Mouse (Mus musculus): ENCODE results near the gene Vmn2r21.
"Not testable (repeated sequence)": the region's sequence is repeated elsewhere in the genome, so short reads cannot be mapped to it uniquely, and the experiment has no call there.

The Vmn2r21 gene

DNA sequence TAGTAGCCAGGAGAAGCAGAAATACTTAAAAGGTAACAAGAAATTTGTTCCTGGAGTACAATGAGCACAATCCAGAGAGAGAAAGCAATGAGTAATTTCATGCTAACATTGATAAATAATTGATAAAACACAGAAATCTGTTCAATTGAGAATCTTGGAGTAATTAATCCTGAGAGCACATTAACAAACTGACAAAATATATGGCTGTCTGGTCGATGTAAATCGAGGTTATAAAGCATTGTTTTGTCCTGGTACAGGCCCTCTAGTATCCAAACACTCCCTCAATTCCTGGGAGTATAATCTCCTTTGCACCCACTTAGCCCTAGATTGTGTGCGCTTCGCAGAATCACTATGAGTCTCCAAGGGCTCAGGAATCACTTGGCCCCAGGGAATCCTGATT is at the start of gene Vmn2r21:
Vmn2r21 (minus strand) TSS at position 101 of the 400 bp plus-strand sequence.
- DNase-seq (ENCODE audit: low spot score in 2 of 2), result not testable (repeated sequence)

DNA sequence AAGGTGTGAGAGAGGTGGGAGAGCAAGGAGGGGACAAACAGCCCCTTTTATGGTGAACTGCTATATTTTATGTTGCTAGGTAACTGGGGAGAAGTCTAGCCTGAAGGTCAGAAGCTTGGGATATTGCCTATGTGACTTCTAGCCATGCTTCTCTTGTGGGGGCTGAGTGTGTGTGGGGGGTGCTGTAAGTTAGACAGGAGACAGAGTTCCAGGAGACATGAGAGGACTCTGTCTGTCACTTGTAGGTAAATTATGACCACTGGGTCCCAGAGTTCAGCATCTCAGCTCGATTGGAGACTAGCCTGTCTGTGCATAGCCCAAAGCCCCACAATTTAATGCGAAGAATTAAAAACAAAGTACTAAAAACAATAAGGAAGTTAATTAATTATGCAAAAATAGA is 41.5 kb upstream of the Vmn2r21 start:
- not testable (repeated sequence) for DNase-seq (ENCODE audit: low spot score in 2 of 2)

DNA sequence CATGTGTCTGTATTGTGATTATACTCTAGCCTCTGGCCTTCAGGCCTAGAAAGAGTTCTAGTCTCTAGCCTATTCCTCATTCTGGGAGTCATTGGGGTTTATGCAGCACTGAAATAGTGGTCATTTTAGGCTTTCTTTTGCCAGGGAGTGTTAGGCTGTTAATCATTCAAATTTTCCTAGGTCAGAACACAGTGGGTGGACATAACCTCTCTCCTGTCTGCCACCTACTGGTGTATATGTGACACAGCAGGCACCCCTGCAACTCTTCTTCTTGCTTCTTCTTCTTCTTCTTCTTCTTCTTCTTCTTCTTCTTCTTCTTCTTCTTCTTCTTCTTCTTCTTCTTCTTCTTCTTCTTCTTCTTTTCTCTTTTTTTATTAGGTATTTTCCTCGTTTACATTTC is 6.5 kb upstream of the Vmn2r21 start:
- DNase-seq (ENCODE audit: low spot score in 2 of 2), result not testable (repeated sequence)

DNA sequence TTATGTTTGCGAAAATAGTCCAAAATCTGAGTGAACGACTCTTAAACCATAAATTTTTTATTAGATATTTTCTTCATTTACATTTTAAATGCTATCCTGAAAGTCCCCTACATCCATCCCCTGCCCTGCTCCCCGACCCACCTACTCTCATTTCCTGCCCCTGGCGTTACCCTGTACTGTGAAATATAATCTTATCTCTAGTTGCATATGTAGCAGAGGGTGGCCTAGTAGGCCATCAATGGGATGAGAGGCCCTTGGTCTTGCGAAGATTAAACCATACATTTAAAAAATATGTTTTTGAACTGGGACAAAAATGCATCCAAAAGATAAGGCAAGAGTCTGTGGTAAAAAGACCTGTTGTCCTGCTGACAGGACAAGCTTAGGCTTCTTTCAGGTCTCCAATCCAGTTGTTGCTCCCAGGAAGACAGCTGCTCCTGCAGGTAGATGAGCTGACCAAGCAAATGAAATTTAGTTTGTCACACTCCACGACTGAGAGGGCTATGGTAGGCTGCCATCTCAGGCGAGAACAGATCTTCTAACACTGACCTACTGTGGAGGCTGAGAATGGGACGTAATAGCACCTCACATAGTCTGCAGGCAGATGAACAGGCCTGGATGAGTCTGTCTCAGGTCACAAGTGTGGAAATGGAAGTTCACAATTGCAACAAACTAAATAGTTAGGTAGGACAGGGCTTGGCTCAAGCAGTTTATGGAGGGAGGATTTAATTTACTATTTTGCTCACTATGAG is 10.8 kb downstream of the Vmn2r21 start:
- not testable (repeated sequence) for DNase-seq (ENCODE audit: low spot score in 2 of 2)

DNA sequence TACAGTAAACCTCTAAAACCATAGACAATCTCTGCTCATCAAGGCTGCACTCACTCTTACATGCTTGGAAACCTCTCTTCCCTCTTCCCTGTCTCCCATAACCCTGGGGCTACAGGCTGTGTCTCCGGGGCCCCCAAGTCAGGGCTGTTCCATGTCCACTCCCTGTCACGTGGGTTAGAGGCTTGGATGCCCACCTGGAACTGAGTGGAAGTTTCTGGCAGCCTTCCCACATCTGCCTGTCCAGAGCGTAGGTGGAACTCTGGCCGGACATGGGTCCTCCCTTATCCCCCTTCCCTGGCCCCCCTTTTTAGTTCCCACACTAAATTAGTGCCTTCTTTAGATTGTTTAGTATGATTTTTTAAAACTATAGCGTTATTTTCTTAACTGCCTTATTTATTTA is 60.2 kb downstream of the Vmn2r21 start:
- not testable (repeated sequence) for DNase-seq (ENCODE audit: low spot score in 2 of 2)

DNA sequence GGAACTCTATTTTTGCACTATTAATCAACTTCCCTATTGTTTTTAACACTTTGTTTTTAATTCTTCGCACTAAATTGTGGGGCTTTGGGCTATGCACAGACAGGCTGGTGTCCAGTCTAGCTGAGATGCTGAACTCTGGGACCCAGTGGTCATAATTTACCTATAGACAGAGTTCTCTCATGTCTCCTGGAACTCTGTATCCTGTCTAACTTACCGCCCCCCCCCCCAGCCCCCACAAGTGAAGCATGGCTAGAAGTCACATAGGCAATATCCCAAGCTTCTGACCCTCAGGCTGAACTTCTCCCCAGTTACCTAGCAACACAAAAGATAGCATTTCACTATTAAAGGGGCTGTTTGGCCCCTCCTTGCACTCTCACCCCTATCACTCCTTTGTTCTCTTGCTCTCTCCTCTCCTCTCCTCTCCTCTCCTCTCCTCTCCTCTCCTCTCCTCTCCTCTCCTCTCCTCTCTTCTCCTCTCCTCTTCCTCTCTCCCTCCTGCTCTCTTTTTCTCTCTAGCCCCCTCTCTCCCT is 60.7 kb downstream of the Vmn2r21 start:
- DNase-seq (ENCODE audit: low spot score in 2 of 2), result not testable (repeated sequence)

DNA sequence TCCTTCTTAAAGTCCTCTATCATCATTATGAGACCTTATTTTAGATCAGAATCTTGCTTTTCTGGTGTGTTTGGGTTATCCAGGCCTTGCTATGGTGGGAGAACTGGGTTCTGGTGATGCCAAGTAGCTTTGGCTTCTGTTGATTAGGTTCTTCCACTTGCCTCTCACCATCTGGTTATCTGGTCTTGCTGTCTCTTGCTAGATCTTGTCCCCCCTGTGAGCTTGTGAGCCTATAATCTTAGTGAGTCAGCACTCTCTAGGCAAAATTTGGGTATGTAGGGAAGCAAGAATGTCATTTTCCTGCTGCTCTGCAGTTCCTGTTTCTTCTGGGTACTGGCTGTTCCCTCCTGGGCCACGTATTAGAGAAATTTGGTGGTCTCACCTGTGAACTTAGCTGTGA is 64.6 kb downstream of the Vmn2r21 start:
- DNase-seq (ENCODE audit: low spot score in 2 of 2), result not testable (repeated sequence)

Measured in spleen, postnatal 10 days (tissue).